Mouse (Mus musculus) heart, postnatal 0 days (tissue): ENCODE measurements around the gene Fez2.

Experiments used
- CTCF ChIP-seq: IDR thresholded peaks from 2 replicates; pipeline ENCODE4 v1.5.1; 2016; ENCODE audit warnings: antibody characterized with exemption, control low read depth, low read depth
- EP300 ChIP-seq: IDR thresholded peaks from 2 replicates; pipeline ENCODE4 v1.6.1; 2016; ENCODE audit warnings: antibody characterized with exemption, low read depth

DNA sequence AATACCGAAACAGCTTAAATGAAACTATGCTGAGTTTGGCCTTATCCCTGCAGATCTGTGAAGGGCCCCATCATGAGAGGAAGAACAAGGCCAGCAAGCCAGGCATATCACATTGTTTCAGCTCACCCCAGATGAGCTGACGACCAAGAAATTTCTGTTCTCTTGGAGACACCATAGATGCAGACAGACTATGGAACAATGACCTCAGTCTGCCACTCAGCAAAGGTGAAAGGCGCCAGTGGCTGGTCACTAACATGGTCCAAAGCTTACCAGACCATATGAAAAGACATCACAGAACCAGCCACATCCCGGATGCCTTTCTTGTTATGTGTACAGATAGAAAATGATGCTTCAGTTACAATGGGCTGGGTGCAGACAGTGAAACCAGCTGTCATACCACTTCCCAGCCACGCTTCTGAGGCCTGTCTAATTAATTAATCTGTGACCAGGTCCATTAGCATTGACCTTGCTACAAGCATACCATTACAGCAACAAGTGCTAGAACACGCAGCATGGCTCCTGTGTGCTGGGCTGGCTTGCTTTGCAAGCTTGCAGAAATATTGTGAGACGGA is 92.1 kb downstream of the Fez2 start:
- TF ChIP-seq CTCF (no peak), EP300 (no peak)
